ENCODE assay signal across 16 mouse cellular contexts in genomic region chr7:139362514-139362913, GRCm38 (mm10). TPM values are rescaled to one million over a fixed set of nuclear protein-coding genes. Genes with fewer than 3 reads are reported as not detected.
DNase-seq lines count a peak whose midpoint lies in the region; ATAC-seq and TF ChIP-seq lines count a peak whose summit lies in the region.
"Had no signal": no experiment of that assay in that cellular context is flagged by ENCODE, and none has a peak within 500 bp of the region (broad histone marks: within the 10 kb centered on the region; RNA-seq: fewer than 3 reads in every experiment).

No protein-coding gene starts in this region.

- no peak overlapping the region for H3K4me2 ChIP-seq in embryonic facial prominence, embryonic 14.5 days (ENCODE audit: low read depth, low read length)
- H3K4me2 ChIP-seq in myocyte (ENCODE audit: low read depth): no peak overlapping the region
- H3K4me2 ChIP-seq: kidney, embryonic 15.5 days; limb, embryonic 13.5 days; lung, embryonic 15.5 days; midbrain, embryonic 13.5 days had no signal

- intact Hi-C loops in left cerebral cortex, postnatal 4 days (cut with DNase I): no loop called here
- intact Hi-C loops in left cerebral cortex, postnatal 25 days (cut with DNase I): no loop called here

- peak overlapping the region; percentile 96 for H3K27ac ChIP-seq in heart, embryonic 10.5 days
- no peak overlapping the region for H3K27ac ChIP-seq in embryonic facial prominence, embryonic 14.5 days (replicated peaks; ENCODE audit: low read depth, low read length)
- H3K27ac ChIP-seq: liver, embryonic 14.5 days had no signal

- H3ac ChIP-seq in myocyte (ENCODE audit: control insufficient read depth, insufficient read length): no peak overlapping the region

- 91% methylated on average over 3 of the region's 3 CpGs for WGBS in heart, embryonic 10.5 days
- WGBS in embryonic facial prominence, embryonic 14.5 days: 85% methylated on average over 3 of the region's 3 CpGs

- no peak for DNase-seq in heart, embryonic 10.5 days (ENCODE audit: low spot score)
- DNase-seq in heart, postnatal 4 days: no peak
- DNase-seq in left cerebral cortex, postnatal 4 days: peak; percentile 41
- no peak for DNase-seq in left cerebral cortex, postnatal 25 days (ENCODE audit: low spot score in 2 of 2)
- peak; percentile 19 for DNase-seq in embryonic facial prominence, embryonic 14.5 days (ENCODE audit: low spot score)
- DNase-seq in testis, postnatal 14 days (ENCODE audit: low spot score): no peak
- DNase-seq: cerebellum, adult 8-10 months; layer of hippocampus, adult 9-11 months; thymus, postnatal 14 days had no signal

- no peak for TF ChIP-seq POLR2A in myocyte (IDR thresholded peaks at IDR 0.05; ENCODE audit: insufficient read length, low read depth)

- no peaks in the 10 kb centered on the region for H3K27me3 ChIP-seq in heart, embryonic 10.5 days (ENCODE audit: insufficient read depth, poor library complexity, severe bottlenecking)
- no peaks in the 10 kb centered on the region for H3K27me3 ChIP-seq in embryonic facial prominence, embryonic 14.5 days (replicated peaks; ENCODE audit: control insufficient read depth, insufficient read depth, low read length)
- no peaks in the 10 kb centered on the region for H3K27me3 ChIP-seq in myocyte (ENCODE audit: control insufficient read depth, insufficient read depth, insufficient read length)
- H3K27me3 ChIP-seq: kidney, embryonic 15.5 days; limb, embryonic 13.5 days; lung, embryonic 15.5 days; midbrain, embryonic 13.5 days had no signal

- H3K9ac ChIP-seq in embryonic facial prominence, embryonic 14.5 days (ENCODE audit: low read depth, low read length): no peak overlapping the region
- H3K9ac ChIP-seq: kidney, embryonic 15.5 days; limb, embryonic 13.5 days; liver, embryonic 14.5 days; lung, embryonic 15.5 days; midbrain, embryonic 13.5 days had no signal

- H3K36me3 ChIP-seq in heart, embryonic 10.5 days: no peaks in the 10 kb centered on the region
- no peaks in the 10 kb centered on the region for H3K36me3 ChIP-seq in embryonic facial prominence, embryonic 14.5 days (ENCODE audit: control insufficient read depth, insufficient read depth, low read length)
- no peaks in the 10 kb centered on the region for H3K36me3 ChIP-seq in myocyte (ENCODE audit: control insufficient read depth, insufficient read depth)
- H3K36me3 ChIP-seq: kidney, embryonic 15.5 days; limb, embryonic 13.5 days; lung, embryonic 15.5 days; midbrain, embryonic 13.5 days had no signal

- no peaks in the 10 kb centered on the region for H3K79me2 ChIP-seq in myocyte (ENCODE audit: control insufficient read depth, insufficient read depth)

- no peak overlapping the region for H3K4me3 ChIP-seq in heart, embryonic 10.5 days
- no peak overlapping the region for H3K4me3 ChIP-seq in embryonic facial prominence, embryonic 14.5 days (ENCODE audit: low read depth, low read length)
- no peak overlapping the region for H3K4me3 ChIP-seq in myocyte
- H3K4me3 ChIP-seq: erythroblast, embryonic 14.5 days; kidney, embryonic 15.5 days; limb, embryonic 13.5 days; lung, embryonic 15.5 days; midbrain, embryonic 13.5 days had no signal

- H3K4me1 ChIP-seq in heart, embryonic 10.5 days: peaks cover 76% of the 10 kb centered on the region
- H3K4me1 ChIP-seq in embryonic facial prominence, embryonic 14.5 days (ENCODE audit: control insufficient read depth, insufficient read depth, low read length): peaks cover 25% of the 10 kb centered on the region

- no peak for ATAC-seq in embryonic facial prominence, embryonic 14.5 days (ENCODE audit: low read depth)

- no peaks in the 10 kb centered on the region for H3K9me3 ChIP-seq in heart, embryonic 10.5 days
- no peaks in the 10 kb centered on the region for H3K9me3 ChIP-seq in embryonic facial prominence, embryonic 14.5 days (ENCODE audit: control insufficient read depth, low read length)
- H3K9me3 ChIP-seq: kidney, embryonic 15.5 days; limb, embryonic 13.5 days; lung, embryonic 15.5 days; midbrain, embryonic 13.5 days had no signal

TF ChIP-seq in myocyte, 11 proteins besides CTCF, POLR2A, EP300 and RAD21:
- TF ChIP-seq SRF (IDR thresholded peaks at IDR 0.05; ENCODE audit: control insufficient read depth, insufficient read length, low read depth): no peak
- no peak for TF ChIP-seq E2F4 (IDR thresholded peaks at IDR 0.05; ENCODE audit: insufficient read depth)
- no peak for TF ChIP-seq CEBPB (IDR thresholded peaks at IDR 0.05; ENCODE audit: insufficient read depth, poor library complexity, severe bottlenecking)
- TF ChIP-seq TCF12 (IDR thresholded peaks at IDR 0.05; ENCODE audit: insufficient read depth, poor library complexity, severe bottlenecking): peak; percentile 44
- TF ChIP-seq USF1 (IDR thresholded peaks at IDR 0.05; ENCODE audit: low read depth): no peak
- TF ChIP-seq MYOG (IDR thresholded peaks at IDR 0.05; ENCODE audit: control insufficient read depth in 1 of 3, insufficient read depth in 1 of 3, insufficient read length in 2 of 3, low read depth in 2 of 3): peak; percentile 13 to 92 (median 83)
- TF ChIP-seq MYOD1 (IDR thresholded peaks at IDR 0.05; ENCODE audit: control insufficient read depth in 1 of 3, insufficient read length in 2 of 3, low read depth in 2 of 3): peak in 2 of 3 experiments; percentile 86 to 94
- TF ChIP-seq POLR2AphosphoS2 (IDR thresholded peaks at IDR 0.05; ENCODE audit: insufficient read length, low read depth): no peak
- no peak for TF ChIP-seq MAX (IDR thresholded peaks at IDR 0.05; ENCODE audit: low read depth)
- TF ChIP-seq REST (IDR thresholded peaks at IDR 0.05; ENCODE audit: insufficient read depth, insufficient read length): no peak
- peak; percentile 66 for TF ChIP-seq TCF3 (IDR thresholded peaks at IDR 0.05; ENCODE audit: insufficient read length, low read depth)
TF ChIP-seq in myocyte: peak in this region for 4.

RNA-seq across cellular contexts. Expression of gene Inpp5a, which starts 26.4 kb away (rescaled TPM):
- 46.9 and 60.9 TPM in 2 replicates for polyA plus RNA-seq in heart, embryonic 10.5 days (2016; fragmentation: Nextera tagmentation; extraction: Ambion mirVana)
- total RNA-seq in heart, postnatal 4 days (2021): 100 to 1,000 TPM; 183 to 186 TPM
- 10 to 100 TPM; 28.6 to 29.6 TPM for total RNA-seq in left cerebral cortex, postnatal 4 days (2021)
- 10 to 100 TPM; 58.5 to 59.2 TPM for total RNA-seq in left cerebral cortex, postnatal 25 days (2021)
- polyA plus RNA-seq in embryonic facial prominence, embryonic 14.5 days (2014; fragmentation: Nextera tagmentation; extraction: Ambion mirVana): 39.3 and 41.6 TPM in 2 replicates
- 37.8 TPM for polyA plus RNA-seq in myocyte (2012; fragmentation: generic; extraction: Trizol)

Comparison
In these comparisons a context has a peak if more than half of its experiments do, and no peak if none do; other contexts are left out.
1. DNase-seq: peak in left cerebral cortex, postnatal 4 days (single experiment) and embryonic facial prominence, embryonic 14.5 days (single experiment); none in heart, embryonic 10.5 days (single experiment), heart, postnatal 4 days (single experiment), left cerebral cortex, postnatal 25 days (0 of 2) and testis, postnatal 14 days (single experiment).